Mouse (Mus musculus) hindbrain, embryonic 14.5 days (tissue): Measurements from ENCODE around the gene Duxbl3. TPM values are rescaled to one million over a fixed set of nuclear protein-coding genes. Genes with fewer than 3 reads are reported as not detected.
A peak's percentile ranks its signal among the peaks of the same experiment; 100 is the strongest.
"Not testable (repeated sequence)": the region's sequence is repeated elsewhere in the genome, so short reads cannot be mapped to it uniquely, and the experiment has no call there.

Experiments
- ATAC-seq: fragments of 200-750 bp; cut with Nextera tagmentation; 2 replicates; pipeline ENCODE4 v1.8.0; 2017; ENCODE audit warnings: moderate number of reproducible peaks, mild to moderate bottlenecking, moderate TSS enrichment, moderate library complexity; ENCODE audit not compliant: low FRiP score
- DNase-seq: peaks from one replicate; pipeline ENCODE4 v3.0.0-alpha.2; 2015; ENCODE audit warnings: low spot score
- H3K27ac ChIP-seq: fragments of 300-500 bp; sonication (generic); 2 replicates; pipeline ENCODE4 v1.5.1; 2014; ENCODE audit warnings: mild to moderate bottlenecking, moderate library complexity
- H3K27me3 ChIP-seq: fragments of 300-500 bp; sonication (generic); 2 replicates; pipeline ENCODE4 v1.6.1; 2014; ENCODE audit warnings: mild to moderate bottlenecking, low read length, mixed read lengths; ENCODE audit not compliant: control insufficient read depth, insufficient read depth
- H3K36me3 ChIP-seq: fragments of 300-500 bp; sonication (generic); replicated peaks from 2 replicates; pipeline ENCODE4 v1.6.1; 2014; ENCODE audit not compliant: control insufficient read depth, insufficient read depth
- H3K4me1 ChIP-seq: fragments of 300-500 bp; sonication (generic); replicated peaks from 2 replicates; pipeline ENCODE4 v1.6.1; 2014; ENCODE audit warnings: antibody characterized with exemption, low read length, mixed read lengths; ENCODE audit not compliant: control insufficient read depth, insufficient read depth
- H3K4me2 ChIP-seq: fragments of 300-500 bp; sonication (generic); replicated peaks from 2 replicates; pipeline ENCODE4 v1.6.1; 2014; ENCODE audit warnings: mild to moderate bottlenecking, moderate library complexity
- H3K4me3 ChIP-seq: fragments of 300-500 bp; sonication (generic); replicated peaks from 2 replicates; pipeline ENCODE4 v1.5.1; 2014; ENCODE audit warnings: mild to moderate bottlenecking, low read length
- H3K9ac ChIP-seq: fragments of 300-500 bp; sonication (generic); 2 replicates; pipeline ENCODE4 v1.6.1; 2014
- H3K9me3 ChIP-seq: fragments of 300-500 bp; sonication (generic); 2 replicates; pipeline ENCODE4 v1.6.1; 2016; ENCODE audit warnings: low read length; ENCODE audit not compliant: control insufficient read depth
- WGBS: fragments of 180-500 bp; shearing (Covaris S2); extraction: QIAGEN DNeasy Blood & Tissue Kit; methylation state at CpG from one replicate; pipeline ENCODE4 v1.1.7; 2014; 5-methylcytosine and 5-hydroxymethylcytosine counted together
- polyA plus RNA-seq: library from polyadenylated mRNA; unstranded; fragments of >200 nt; fragmentation: Nextera tagmentation; extraction: Ambion mirVana; gene quantifications from 2 replicates; pipeline ENCODE4 v1.2.1, GENCODE M21; 2014

The Duxbl3 gene
- 0.66 and 0.70 TPM in 2 replicates for polyA plus RNA-seq

- H3K4me3 ChIP-seq, H3K27me3 ChIP-seq, H3K9ac ChIP-seq, DNase-seq, H3K27ac ChIP-seq, H3K4me1 ChIP-seq, H3K9me3 ChIP-seq, H3K4me2 ChIP-seq, H3K36me3 ChIP-seq: not testable (repeated sequence)
- peak; percentile 94 for ATAC-seq
- WGBS, result no CpG with 5 or more reads among the region's 25 CpGs
Measured at GRCm38 (mm10) chr14:26257756-26258617, at the start of gene Duxbl3. Gene Duxbl3, plus strand, starts transcription at chr14:26257962.

GRCm38 (mm10) chr14:26216233-26217000 lies 41.3 kb upstream of the Duxbl3 start:
- no CpG with 5 or more reads among the region's 5 CpGs for WGBS
- not testable (repeated sequence) for H3K36me3 ChIP-seq, H3K4me3 ChIP-seq, H3K9ac ChIP-seq, DNase-seq, H3K4me2 ChIP-seq, ATAC-seq, H3K27me3 ChIP-seq, H3K4me1 ChIP-seq, H3K27ac ChIP-seq, H3K9me3 ChIP-seq

- H3K4me1 ChIP-seq, DNase-seq, H3K27me3 ChIP-seq, ATAC-seq, H3K4me3 ChIP-seq, H3K4me2 ChIP-seq, H3K36me3 ChIP-seq, H3K27ac ChIP-seq, H3K9ac ChIP-seq, H3K9me3 ChIP-seq: not testable (repeated sequence)
- WGBS, result no CpG with 5 or more reads among the region's 2 CpGs
Measured at GRCm38 (mm10) chr14:26237183-26237582, 20.6 kb upstream of the Duxbl3 start.

GRCm38 (mm10) chr14:26258729-26259128 lies 967 bp downstream of the Duxbl3 start:
- H3K36me3 ChIP-seq, ATAC-seq: not testable (repeated sequence)
- WGBS, result no CpG with 5 or more reads among the region's 6 CpGs

GRCm38 (mm10) chr14:26286737-26287136 lies 29.0 kb downstream of the Duxbl3 start:
- H3K4me3 ChIP-seq, H3K4me1 ChIP-seq, H3K9me3 ChIP-seq, ATAC-seq, H3K27ac ChIP-seq, DNase-seq, H3K4me2 ChIP-seq, H3K9ac ChIP-seq, H3K36me3 ChIP-seq, H3K27me3 ChIP-seq: not testable (repeated sequence)
- WGBS, result no CpG with 5 or more reads among the region's 2 CpGs

More at GRCm38 (mm10) chr14:26258729-26259128, 967 bp downstream of the Duxbl3 start:
- H3K4me2 ChIP-seq, H3K27ac ChIP-seq, H3K27me3 ChIP-seq, H3K4me1 ChIP-seq, H3K4me3 ChIP-seq, H3K9ac ChIP-seq, DNase-seq, H3K9me3 ChIP-seq: not testable (repeated sequence)

GRCm38 (mm10) chr14:26293859-26294258 lies 36.1 kb downstream of the Duxbl3 start:
- H3K4me1 ChIP-seq, result no peaks in the 10 kb centered on the region
- no peak overlapping the region for H3K9ac ChIP-seq
- no peak for DNase-seq
- 93% methylated on average over 1 of the region's 1 CpGs for WGBS
- H3K36me3 ChIP-seq, result no peaks in the 10 kb centered on the region
- no peaks in the 10 kb centered on the region for H3K9me3 ChIP-seq
- no peak overlapping the region for H3K4me3 ChIP-seq
- H3K27ac ChIP-seq, result no peak overlapping the region
- no peak for ATAC-seq
- H3K27me3 ChIP-seq, result no peaks in the 10 kb centered on the region
- no peak overlapping the region for H3K4me2 ChIP-seq

- ATAC-seq (no peak), DNase-seq (no peak)
- Histone ChIP-seq H3K36me3 (no peaks in the 10 kb centered on the region), H3K4me2 (no peak overlapping the region), H3K9me3 (no peaks in the 10 kb centered on the region), H3K4me1 (no peaks in the 10 kb centered on the region), H3K4me3 (no peak overlapping the region), H3K9ac (no peak overlapping the region), H3K27me3 (no peaks in the 10 kb centered on the region), H3K27ac (no peak overlapping the region)
- WGBS, result 83% methylated on average over 4 of the region's 4 CpGs
Measured at GRCm38 (mm10) chr14:26297055-26297454, 39.3 kb downstream of the Duxbl3 start.

GRCm38 (mm10) chr14:26297484-26297883 lies 39.7 kb downstream of the Duxbl3 start:
- Histone ChIP-seq H3K4me1 (no peaks in the 10 kb centered on the region), H3K4me3 (no peak overlapping the region), H3K9me3 (no peaks in the 10 kb centered on the region), H3K4me2 (no peak overlapping the region), H3K27me3 (no peaks in the 10 kb centered on the region), H3K36me3 (no peaks in the 10 kb centered on the region), H3K27ac (no peak overlapping the region), H3K9ac (no peak overlapping the region)
- WGBS, result 85% methylated on average over 5 of the region's 5 CpGs
- DNase-seq (no peak), ATAC-seq (no peak)

- no peak; the same call in 1 of the 2 replicates for ATAC-seq
- WGBS, result 37% methylated on average over 2 of the region's 2 CpGs
- H3K4me3 ChIP-seq, result no peak overlapping the region
- H3K27me3 ChIP-seq, result no peaks in the 10 kb centered on the region
- H3K27ac ChIP-seq, result no peak overlapping the region
- H3K4me2 ChIP-seq, result no peak overlapping the region
- H3K9me3 ChIP-seq, result no peaks in the 10 kb centered on the region
- H3K36me3 ChIP-seq, result no peaks in the 10 kb centered on the region
- H3K4me1 ChIP-seq, result no peaks in the 10 kb centered on the region
- H3K9ac ChIP-seq, result no peak overlapping the region
- peak; percentile 92 for DNase-seq
Measured at GRCm38 (mm10) chr14:26303111-26303510, 45.3 kb downstream of the Duxbl3 start.
